Mouse (Mus musculus) CH12.LX (cell line): ENCODE data around the gene Traf5. TPM values are rescaled to one million over a fixed set of nuclear protein-coding genes. Genes with fewer than 3 reads are reported as not detected.

Experiments
- DNase-seq: peaks from one replicate; pipeline ENCODE4 v3.0.0-alpha.2; 2013; ENCODE audit errors: extremely low read depth
- H3K27ac ChIP-seq: 2 replicates; pipeline ENCODE4 v1.5.1; 2012; ENCODE audit warnings: low read depth, mild to moderate bottlenecking, control low read depth, moderate library complexity; ENCODE audit not compliant: insufficient read depth
- H3K27me3 ChIP-seq: replicated peaks from 2 replicates; pipeline ENCODE3; 2012; ENCODE audit warnings: inconsistent platforms
- H3K36me3 ChIP-seq, 2 experiments: replicated peaks in 1 of 2; 2 replicates each; pipeline versions ENCODE3 to v1.6.1; 2012; ENCODE audit warnings: inconsistent platforms in 1 of 2, low read length in 1 of 2, mild to moderate bottlenecking in 1 of 2, mixed read lengths in 1 of 2, moderate library complexity in 1 of 2; ENCODE audit not compliant: control insufficient read depth in 1 of 2, insufficient read depth in 1 of 2
- H3K4me1 ChIP-seq, 2 experiments: 2 replicates each; pipeline ENCODE4 v1.6.1; 2012; ENCODE audit warnings: inconsistent platforms in 1 of 2, moderate library complexity in 1 of 2; ENCODE audit not compliant: insufficient read depth in 2 of 2, control insufficient read depth in 1 of 2
- H3K4me2 ChIP-seq: 2 replicates; pipeline ENCODE4 v1.6.1; 2012; ENCODE audit warnings: low read depth, mild to moderate bottlenecking, control low read depth; ENCODE audit not compliant: poor library complexity, insufficient read depth, severe bottlenecking
- H3K4me3 ChIP-seq, 3 experiments: fragments of 150-350 bp in 1 of 3; sonication (generic) in 1 of 3; replicated peaks in 1 of 3; 2 replicates each; pipeline versions ENCODE3 to v1.5.1; 2011 to 2012; ENCODE audit warnings: low read depth in 2 of 3, low read length in 2 of 3, mild to moderate bottlenecking in 2 of 3, moderate library complexity in 2 of 3, control low read depth in 1 of 3, improper control_type of control experiment in 1 of 3, inconsistent platforms in 1 of 3, mixed read lengths in 1 of 3; ENCODE audit not compliant: poor library complexity in 1 of 3
- H3K79me2 ChIP-seq: replicated peaks from 2 replicates; pipeline ENCODE4 v1.6.1; 2012; ENCODE audit warnings: mild to moderate bottlenecking, moderate library complexity; ENCODE audit not compliant: control insufficient read depth, poor library complexity, insufficient read depth, severe bottlenecking; ENCODE audit errors: extremely low read depth
- H3K9ac ChIP-seq: 2 replicates; pipeline ENCODE4 v1.6.1; 2012; ENCODE audit warnings: low read depth, mild to moderate bottlenecking, control low read depth, moderate library complexity; ENCODE audit not compliant: insufficient read depth
- H3K9me3 ChIP-seq: replicated peaks from 2 replicates; pipeline ENCODE3; 2012; ENCODE audit warnings: low read length, inconsistent platforms, mixed read lengths
- CHD1 ChIP-seq: IDR thresholded peaks from 2 replicates; pipeline ENCODE4 v1.6.1; 2012; ENCODE audit warnings: low read depth, low read length, improper control_type of control experiment, inconsistent platforms
- CTCF ChIP-seq, 2 experiments: IDR thresholded peaks in 1 of 2; conservative IDR thresholded peaks in 1 of 2; 2 replicates each; pipeline ENCODE4 v1.5.1; 2011 to 2012; ENCODE audit warnings: low read depth in 2 of 2, low read length in 2 of 2, improper control_type of control experiment in 1 of 2, inconsistent platforms in 1 of 2, mild to moderate bottlenecking in 1 of 2, moderate library complexity in 1 of 2
- ELF1 ChIP-seq: IDR thresholded peaks from 2 replicates; pipeline ENCODE4 v1.6.1; 2014; ENCODE audit warnings: low read depth, mild to moderate bottlenecking, inconsistent platforms, low read length, improper control_type of control experiment
- ETS1 ChIP-seq: conservative IDR thresholded peaks from 2 replicates; pipeline ENCODE4 v1.6.1; 2012; ENCODE audit warnings: low read depth, mild to moderate bottlenecking, inconsistent platforms, low read length, improper control_type of control experiment, moderate library complexity
- IRF4 ChIP-seq: IDR thresholded peaks from 2 replicates; pipeline ENCODE4 v1.6.1; 2014; ENCODE audit warnings: low read depth, mild to moderate bottlenecking, inconsistent platforms, low read length, improper control_type of control experiment
- KAT2A ChIP-seq: IDR thresholded peaks from 2 replicates; pipeline ENCODE4 v1.6.1; 2012; ENCODE audit warnings: low read length, improper control_type of control experiment, inconsistent platforms; ENCODE audit not compliant: insufficient replicate concordance
- MAX ChIP-seq: IDR thresholded peaks from 2 replicates; pipeline ENCODE4 v1.6.1; 2011; ENCODE audit warnings: low read length, improper control_type of control experiment
- MAZ ChIP-seq: IDR thresholded peaks from 2 replicates; pipeline ENCODE4 v1.6.1; 2012; ENCODE audit warnings: low read depth, mild to moderate bottlenecking, inconsistent platforms, low read length, improper control_type of control experiment, moderate library complexity
- MEF2A ChIP-seq: IDR thresholded peaks from 2 replicates; pipeline ENCODE4 v1.6.1; 2014; ENCODE audit warnings: low read depth, mild to moderate bottlenecking, inconsistent platforms, low read length, improper control_type of control experiment, borderline replicate concordance
- MXI1 ChIP-seq: IDR thresholded peaks from 2 replicates; pipeline ENCODE4 v1.6.1; 2011; ENCODE audit warnings: mild to moderate bottlenecking, low read depth, low read length, improper control_type of control experiment
- POLR2AphosphoS2 ChIP-seq: IDR thresholded peaks from 2 replicates; pipeline ENCODE4 v1.6.1; 2011; ENCODE audit warnings: low read depth, low read length, improper control_type of control experiment
- RAD21 ChIP-seq: IDR thresholded peaks from 2 replicates; pipeline ENCODE4 v1.6.1; 2011; ENCODE audit warnings: low read depth, mild to moderate bottlenecking, low read length, improper control_type of control experiment, moderate library complexity
- SIN3A ChIP-seq: IDR thresholded peaks from 2 replicates; pipeline ENCODE4 v1.6.1; 2012; ENCODE audit warnings: low read length, improper control_type of control experiment, inconsistent platforms
- SMC3 ChIP-seq: IDR thresholded peaks from 2 replicates; pipeline ENCODE4 v1.6.1; 2011; ENCODE audit warnings: low read depth, low read length, improper control_type of control experiment
- UBTF ChIP-seq: IDR thresholded peaks from 2 replicates; pipeline ENCODE4 v1.6.1; 2012; ENCODE audit warnings: low read depth, mild to moderate bottlenecking, inconsistent platforms, low read length, improper control_type of control experiment, moderate library complexity
- dilution Hi-C: fragments of 300-500 bp; cut with MboI; formaldehyde crosslinking; loops from 2 replicates; pipeline ENCODE4 v1.14.3; 2020; ENCODE audit warnings: low sequenced_read_pairs; ENCODE audit not compliant: extremely low pct_unique_long_range_greater_than_20kb, extremely low pct_ligation_motif_present
- in situ Hi-C: fragments of 300-500 bp; cut with MboI; formaldehyde crosslinking; loops from 3 replicates; pipeline ENCODE4 v1.14.3; 2019; ENCODE audit warnings: low sequenced_read_pairs, low pct_ligation_motif_present, low pct_unique_long_range_greater_than_20kb, mixed read lengths
- polyA plus RNA-seq: library from polyadenylated mRNA; unstranded; fragments of >175 nt; gene quantifications from 2 replicates; pipeline ENCODE4 v1.2.1, GENCODE M21; 2012; ENCODE audit warnings: low read depth; ENCODE audit not compliant: insufficient read length
- total RNA-seq, 2 experiments: library from RNA; depleted of rRNA; stranded (reverse); fragments of 300-350 nt in 1 of 2; fragments of >200 nt in 1 of 2; gene quantifications; 2 replicates each; pipeline ENCODE4 v1.2.3; 2012 to 2014

Traf5 gene
- total and polyA plus RNA-seq, 3 experiments, result 21.3 to 38.7 (median 32.3) TPM

GRCm38 (mm10) chr1:192130202-192130601 lies 37.8 kb upstream of the Traf5 start:
- no peak for DNase-seq
- in situ Hi-C loops, result no loop called here
- peaks cover under 1 to 16% of the 10 kb centered on the region in 2 experiments for H3K36me3 ChIP-seq

GRCm38 (mm10) chr1:192128343-192128742 lies 36.0 kb upstream of the Traf5 start:
- H3K9ac ChIP-seq, result no peak overlapping the region
- TF ChIP-seq MEF2A (no peak), UBTF (no peak), MAX (no peak), SMC3 (no peak), CHD1 (no peak)
- TF ChIP-seq, all 38 proteins: peak for 0
- Histone ChIP-seq H3K4me3 (no peak overlapping the region), H3K9me3 (no peaks in the 10 kb centered on the region), H3K4me1 (no peaks in the 10 kb centered on the region), H3K27me3 (no peaks in the 10 kb centered on the region), H3K4me2 (no peak overlapping the region), H3K27ac (no peak overlapping the region), H3K79me2 (no peaks in the 10 kb centered on the region; the same call in 1 of the 2 replicates), H3K36me3 (peaks cover 8 to 23% of the 10 kb centered on the region in 2 experiments)
- dilution Hi-C loops (no loop called here), in situ Hi-C loops (no loop called here)
- no peak for DNase-seq

More at GRCm38 (mm10) chr1:192130202-192130601, 37.8 kb upstream of the Traf5 start:
- H3K9me3 ChIP-seq, result no peaks in the 10 kb centered on the region
- no peaks in the 10 kb centered on the region for H3K79me2 ChIP-seq
- no peaks in the 10 kb centered on the region for H3K4me1 ChIP-seq
- no peaks in the 10 kb centered on the region for H3K27me3 ChIP-seq
- H3K4me2 ChIP-seq, result no peak overlapping the region
- TF ChIP-seq CTCF (conservative IDR thresholded peaks at IDR 0.05 in 1 of 2, IDR thresholded peaks at IDR 0.05 in 1 of 2; ENCODE audit: low read depth in 2 of 2, low read length in 2 of 2) (no peak), SIN3A (no peak), MAX (no peak), MXI1 (no peak), MEF2A (no peak), POLR2AphosphoS2 (no peak), UBTF (no peak), KAT2A (no peak), RAD21 (no peak), ELF1 (no peak), ETS1 (no peak), MAZ (no peak)
- H3K27ac ChIP-seq, result no peak overlapping the region
- dilution Hi-C loops, result no loop called here
- H3K4me3 ChIP-seq, result no peak overlapping the region
- H3K9ac ChIP-seq, result no peak overlapping the region

- no peak overlapping the region for H3K27ac ChIP-seq
- H3K4me2 ChIP-seq, result no peak overlapping the region
- in situ Hi-C loops (no loop called here), dilution Hi-C loops (no loop called here)
- H3K9ac ChIP-seq, result no peak overlapping the region
- no peak for DNase-seq
- H3K4me1 ChIP-seq, result no peaks in the 10 kb centered on the region
- peaks cover 14 to 40% of the 10 kb centered on the region in 2 experiments for H3K36me3 ChIP-seq
- no peaks in the 10 kb centered on the region for H3K27me3 ChIP-seq
- no peaks in the 10 kb centered on the region; the same call in 1 of the 2 replicates for H3K79me2 ChIP-seq
- TF ChIP-seq IRF4, result no peak
- H3K9me3 ChIP-seq, result no peaks in the 10 kb centered on the region
- H3K4me3 ChIP-seq, result no peak overlapping the region
These were observed 33.4 kb upstream of the Traf5 start for GRCm38 (mm10) chr1:192125761-192126160.
